In genomic region chr9:21937711-21938175, GRCm38 (mm10) we compare ENCODE assay signal across 7 mouse cellular contexts. TPM values are rescaled to one million over a fixed set of nuclear protein-coding genes. Genes with fewer than 3 reads are reported as not detected.
A peak's percentile ranks its signal among the peaks of the same experiment; 100 is the strongest.
DNase-seq lines count a peak whose midpoint lies in the region; ATAC-seq and TF ChIP-seq lines count a peak whose summit lies in the region.

No protein-coding gene starts in this region.

- ATAC-seq in hindbrain, embryonic 14.5 days (ENCODE audit: low FRiP score), result peak; percentile 9; the same call in 1 of the 2 replicates
- ATAC-seq in midbrain, postnatal 0 days (ENCODE audit: low FRiP score), result peak; percentile 20; the same call in 1 of the 2 replicates

- peak overlapping the region; percentile 73 for H3K4me2 ChIP-seq in hindbrain, embryonic 14.5 days (replicated peaks)
- H3K4me2 ChIP-seq in midbrain, postnatal 0 days (ENCODE audit: low read depth, low read length, poor library complexity, severe bottlenecking), result peak overlapping the region; percentile 65

- no peaks in the 10 kb centered on the region for H3K9me3 ChIP-seq in forebrain, embryonic 10.5 days
- H3K9me3 ChIP-seq in hindbrain, embryonic 14.5 days (ENCODE audit: control insufficient read depth, low read length), result no peaks in the 10 kb centered on the region
- H3K9me3 ChIP-seq in midbrain, postnatal 0 days (ENCODE audit: low read length), result no peaks in the 10 kb centered on the region

- intact Hi-C loops in left cerebral cortex, adult 2 months (cut with DNase I), result no loop called here
- intact Hi-C loops in left cerebral cortex, postnatal 4 days (cut with DNase I), result no loop called here

- H3K4me3 ChIP-seq in left cerebral cortex, adult 2 months, result peak overlapping the region; percentile 80
- peak overlapping the region; percentile 73 for H3K4me3 ChIP-seq in forebrain, embryonic 10.5 days
- peak overlapping the region; percentile 64 for H3K4me3 ChIP-seq in hindbrain, embryonic 14.5 days (replicated peaks; ENCODE audit: low read length)
- H3K4me3 ChIP-seq in midbrain, postnatal 0 days (ENCODE audit: low read depth, low read length), result peak overlapping the region; percentile 75

- peak overlapping the region; percentile 83 for H3K9ac ChIP-seq in hindbrain, embryonic 14.5 days
- H3K9ac ChIP-seq in midbrain, postnatal 0 days (replicated peaks; ENCODE audit: low read length, poor library complexity, severe bottlenecking), result peak overlapping the region; percentile 94

- H3K27me3 ChIP-seq in forebrain, embryonic 10.5 days (ENCODE audit: poor library complexity, severe bottlenecking), result peaks cover 37% of the 10 kb centered on the region
- H3K27me3 ChIP-seq in hindbrain, embryonic 14.5 days (ENCODE audit: control insufficient read depth, insufficient read depth, low read length), result no peaks in the 10 kb centered on the region
- no peaks in the 10 kb centered on the region for H3K27me3 ChIP-seq in midbrain, postnatal 0 days (ENCODE audit: insufficient read depth, low read length)

- TF ChIP-seq CTCF in left cerebral cortex, adult 2 months (IDR thresholded peaks at IDR 0.05), result no peak
- TF ChIP-seq CTCF in midbrain, postnatal 0 days (IDR thresholded peaks at IDR 0.05), result no peak

- DNase-seq in left cerebral cortex, adult 2 months (ENCODE audit: extremely low spot score in 1 of 2, low spot score in 2 of 2), result no peak
- DNase-seq in left cerebral cortex, postnatal 4 days, result no peak
- DNase-seq in forebrain, embryonic 10.5 days (ENCODE audit: extremely low spot score, low spot score), result no peak
- no peak for DNase-seq in hindbrain, embryonic 14.5 days (ENCODE audit: low spot score)
- DNase-seq in midbrain, postnatal 0 days (ENCODE audit: low spot score), result peak; percentile 17
- DNase-seq in left cerebral cortex, adult 11 months (ENCODE audit: low spot score), result no peak
- no peak for DNase-seq in urinary bladder, postnatal 25 days (ENCODE audit: low spot score)

- 87% methylated on average over 4 of the region's 4 CpGs for WGBS in forebrain, embryonic 10.5 days
- 57% methylated on average over 4 of the region's 4 CpGs for WGBS in hindbrain, embryonic 14.5 days
- WGBS in midbrain, postnatal 0 days, result 48% methylated on average over 4 of the region's 4 CpGs

- H3K36me3 ChIP-seq in forebrain, embryonic 10.5 days (replicated peaks), result peaks cover 9% of the 10 kb centered on the region
- peaks cover 22% of the 10 kb centered on the region for H3K36me3 ChIP-seq in hindbrain, embryonic 14.5 days (replicated peaks; ENCODE audit: control insufficient read depth, insufficient read depth)
- peaks cover 18% of the 10 kb centered on the region for H3K36me3 ChIP-seq in midbrain, postnatal 0 days (ENCODE audit: insufficient read depth, low read length)

- peaks cover 22% of the 10 kb centered on the region for H3K4me1 ChIP-seq in forebrain, embryonic 10.5 days
- H3K4me1 ChIP-seq in hindbrain, embryonic 14.5 days (replicated peaks; ENCODE audit: control insufficient read depth, insufficient read depth, low read length), result peaks cover 17% of the 10 kb centered on the region
- H3K4me1 ChIP-seq in midbrain, postnatal 0 days (ENCODE audit: insufficient read depth, low read length), result peaks cover 6% of the 10 kb centered on the region; the same call in 1 of the 2 replicates

- 0 out of 2 replicates have a peak overlapping the region, but pooled peaks have one; percentile 36 for H3K27ac ChIP-seq in left cerebral cortex, adult 2 months
- H3K27ac ChIP-seq in forebrain, embryonic 10.5 days, result no peak overlapping the region
- H3K27ac ChIP-seq in hindbrain, embryonic 14.5 days, result peak overlapping the region; percentile 64
- peak overlapping the region; percentile 87; the same call in 1 of the 2 replicates for H3K27ac ChIP-seq in midbrain, postnatal 0 days (ENCODE audit: low read depth, low read length)

RNA-seq across cellular contexts. Expression of gene Plppr2, which starts 0.9 kb away (rescaled TPM):
- 100 to 1,000 TPM; 181 to 183 TPM for total RNA-seq in left cerebral cortex, adult 2 months (2021)
- total RNA-seq in left cerebral cortex, postnatal 4 days (2021), result 100 to 1,000 TPM; 199 to 225 TPM
- 9.0 and 11.5 TPM in 2 replicates for polyA plus RNA-seq in forebrain, embryonic 10.5 days (2016; fragmentation: Nextera tagmentation; extraction: Ambion mirVana)
- 90.6 and 102 TPM in 2 replicates for polyA plus RNA-seq in hindbrain, embryonic 14.5 days (2014; fragmentation: Nextera tagmentation; extraction: Ambion mirVana)
- 129 and 165 TPM in 2 replicates for total RNA-seq in midbrain, postnatal 0 days (2014; rRNA removed)
- polyA plus RNA-seq in midbrain, postnatal 0 days (2015; fragmentation: Nextera tagmentation; extraction: Ambion mirVana), result 129 and 136 TPM in 2 replicates

RNA-seq across cellular contexts. Expression of gene Tmem205, which starts 10.4 kb away (rescaled TPM):
- total RNA-seq in left cerebral cortex, adult 2 months (2021), result 10 to 100 TPM; 31.4 to 35.5 TPM
- 10 to 100 TPM; 28.1 to 31.6 TPM for total RNA-seq in left cerebral cortex, postnatal 4 days (2021)
- 32.0 and 33.7 TPM in 2 replicates for polyA plus RNA-seq in forebrain, embryonic 10.5 days (2016; fragmentation: Nextera tagmentation; extraction: Ambion mirVana)
- polyA plus RNA-seq in hindbrain, embryonic 14.5 days (2014; fragmentation: Nextera tagmentation; extraction: Ambion mirVana), result 45.2 and 58.9 TPM in 2 replicates
- total RNA-seq in midbrain, postnatal 0 days (2014; rRNA removed), result 32.1 and 50.9 TPM in 2 replicates
- 44.2 and 50.1 TPM in 2 replicates for polyA plus RNA-seq in midbrain, postnatal 0 days (2015; fragmentation: Nextera tagmentation; extraction: Ambion mirVana)

RNA-seq across cellular contexts. Expression of gene Ccdc159, which starts 10.5 kb away (rescaled TPM):
- 10 to 100 TPM; 18.2 to 18.9 TPM for total RNA-seq in left cerebral cortex, adult 2 months (2021)
- 10 to 100 TPM; 18.5 to 20.8 TPM for total RNA-seq in left cerebral cortex, postnatal 4 days (2021)
- 3.5 and 3.6 TPM in 2 replicates for polyA plus RNA-seq in forebrain, embryonic 10.5 days (2016; fragmentation: Nextera tagmentation; extraction: Ambion mirVana)
- polyA plus RNA-seq in hindbrain, embryonic 14.5 days (2014; fragmentation: Nextera tagmentation; extraction: Ambion mirVana), result 5.6 and 8.3 TPM in 2 replicates
- total RNA-seq in midbrain, postnatal 0 days (2014; rRNA removed), result 6.6 and 12.2 TPM in 2 replicates
- 4.7 and 5.2 TPM in 2 replicates for polyA plus RNA-seq in midbrain, postnatal 0 days (2015; fragmentation: Nextera tagmentation; extraction: Ambion mirVana)

RNA-seq across cellular contexts. Expression of gene Swsap1, which starts 17.8 kb away (rescaled TPM):
- total RNA-seq in left cerebral cortex, adult 2 months (2021), result 10 to 100 TPM; 12.7 to 14.0 TPM
- total RNA-seq in left cerebral cortex, postnatal 4 days (2021), result 10 to 100 TPM; 11.8 to 12.6 TPM
- polyA plus RNA-seq in forebrain, embryonic 10.5 days (2016; fragmentation: Nextera tagmentation; extraction: Ambion mirVana), result 7.2 and 9.6 TPM in 2 replicates
- polyA plus RNA-seq in hindbrain, embryonic 14.5 days (2014; fragmentation: Nextera tagmentation; extraction: Ambion mirVana), result 18.2 and 19.9 TPM in 2 replicates
- 33.7 and 38.6 TPM in 2 replicates for total RNA-seq in midbrain, postnatal 0 days (2014; rRNA removed)
- polyA plus RNA-seq in midbrain, postnatal 0 days (2015; fragmentation: Nextera tagmentation; extraction: Ambion mirVana), result 7.1 and 8.0 TPM in 2 replicates

RNA-seq across cellular contexts. Expression of gene Rab3d, which starts 19.8 kb away (rescaled TPM):
- total RNA-seq in left cerebral cortex, adult 2 months (2021), result 10 to 100 TPM; 10.9 to 15.7 TPM
- 10 to 100 TPM; 31.1 to 41.1 TPM for total RNA-seq in left cerebral cortex, postnatal 4 days (2021)
- polyA plus RNA-seq in forebrain, embryonic 10.5 days (2016; fragmentation: Nextera tagmentation; extraction: Ambion mirVana), result 5.1 and 5.3 TPM in 2 replicates
- 15.2 and 17.3 TPM in 2 replicates for polyA plus RNA-seq in hindbrain, embryonic 14.5 days (2014; fragmentation: Nextera tagmentation; extraction: Ambion mirVana)
- total RNA-seq in midbrain, postnatal 0 days (2014; rRNA removed), result 15.9 and 26.0 TPM in 2 replicates
- 17.4 and 18.1 TPM in 2 replicates for polyA plus RNA-seq in midbrain, postnatal 0 days (2015; fragmentation: Nextera tagmentation; extraction: Ambion mirVana)
